ENCODE assay signal across 9 mouse cellular contexts in the genomic region with DNA sequence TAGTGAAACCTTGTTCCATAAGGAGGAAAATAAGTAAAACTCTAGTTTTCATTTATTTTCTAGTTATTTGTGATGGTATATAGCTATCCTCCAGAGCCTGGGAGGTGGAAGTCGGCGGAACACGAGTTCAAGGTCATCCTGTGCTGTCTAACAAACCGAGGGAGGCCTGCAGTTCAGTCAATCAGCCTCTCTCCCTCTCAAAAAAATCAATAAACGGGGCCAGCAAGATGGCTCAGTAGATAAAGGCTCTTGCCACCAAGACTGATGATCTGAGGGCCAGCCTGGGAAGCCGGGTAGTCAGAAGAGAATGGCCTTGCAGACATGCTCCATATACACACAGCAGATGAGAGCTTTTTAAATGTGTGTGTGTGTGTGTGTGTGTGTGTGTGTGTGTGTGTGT. TPM values are rescaled to one million over a fixed set of nuclear protein-coding genes. Genes with fewer than 3 reads are reported as not detected.
DNase-seq lines count a peak whose midpoint lies in the region; ATAC-seq and TF ChIP-seq lines count a peak whose summit lies in the region.
"Had no signal": no experiment of that assay in that cellular context is flagged by ENCODE, and none has a peak within 500 bp of the region (broad histone marks: within the 10 kb centered on the region; RNA-seq: fewer than 3 reads in every experiment).

No protein-coding gene starts in this region.

- H3K4me1 ChIP-seq in heart, adult 2 months (ENCODE audit: control insufficient read depth, insufficient read depth, low read length), result no peaks in the 10 kb centered on the region; the same call in 1 of the 2 replicates
- H3K4me1 ChIP-seq in E14TG2a.4 (replicated peaks; ENCODE audit: low read depth, low read length), result peaks cover 66% of the 10 kb centered on the region
- peaks cover 31% of the 10 kb centered on the region for H3K4me1 ChIP-seq in forebrain, embryonic 13.5 days
- H3K4me1 ChIP-seq in liver, postnatal 0 days (ENCODE audit: insufficient read depth), result peaks cover 13% of the 10 kb centered on the region

- no peak for TF ChIP-seq EP300 in heart, adult 2 months (IDR thresholded peaks at IDR 0.05; ENCODE audit: insufficient read depth, low read depth, low read length)
- TF ChIP-seq EP300 in liver, postnatal 0 days (IDR thresholded peaks at IDR 0.05; ENCODE audit: low read depth), result no peak

- no peaks in the 10 kb centered on the region for H3K79me2 ChIP-seq in heart, adult 2 months (replicated peaks; ENCODE audit: control insufficient read depth, insufficient read depth, low read length)

- TF ChIP-seq CTCF in heart, adult 2 months (IDR thresholded peaks at IDR 0.05), result no peak
- TF ChIP-seq CTCF in E14TG2a.4 (conservative IDR thresholded peaks at IDR 0.05; ENCODE audit: low read length), result no peak
- TF ChIP-seq CTCF in liver, postnatal 0 days (IDR thresholded peaks at IDR 0.05; ENCODE audit: low read depth), result no peak

- no peak overlapping the region; the same call in 1 of the 2 replicates for H3K4me3 ChIP-seq in heart, adult 2 months
- peak overlapping the region; percentile 74 for H3K4me3 ChIP-seq in E14TG2a.4 (replicated peaks; ENCODE audit: low read length)
- peak overlapping the region; percentile 99 for H3K4me3 ChIP-seq in forebrain, embryonic 13.5 days
- H3K4me3 ChIP-seq in liver, postnatal 0 days (ENCODE audit: low read depth, low read length), result 0 out of 2 replicates have a peak overlapping the region, but pooled peaks have one; percentile 78

- H3K36me3 ChIP-seq in heart, adult 2 months (ENCODE audit: control insufficient read depth, insufficient read depth, low read length), result no peaks in the 10 kb centered on the region
- no peaks in the 10 kb centered on the region for H3K36me3 ChIP-seq in E14TG2a.4 (ENCODE audit: insufficient read depth, low read length)
- no peaks in the 10 kb centered on the region for H3K36me3 ChIP-seq in forebrain, embryonic 13.5 days (ENCODE audit: poor library complexity, severe bottlenecking)
- no peaks in the 10 kb centered on the region for H3K36me3 ChIP-seq in liver, postnatal 0 days (replicated peaks; ENCODE audit: insufficient read depth, low read length)
- H3K36me3 ChIP-seq: G1E had no signal

- H3K9ac ChIP-seq in heart, adult 2 months (ENCODE audit: low read depth, low read length), result no peak overlapping the region
- H3K9ac ChIP-seq in forebrain, embryonic 13.5 days, result peak overlapping the region; percentile 100
- H3K9ac ChIP-seq in liver, postnatal 0 days (replicated peaks), result peak overlapping the region; percentile 93

- H3K9me3 ChIP-seq in E14TG2a.4 (ENCODE audit: low read length), result no peaks in the 10 kb centered on the region
- no peaks in the 10 kb centered on the region for H3K9me3 ChIP-seq in forebrain, embryonic 13.5 days (replicated peaks)
- no peaks in the 10 kb centered on the region for H3K9me3 ChIP-seq in liver, postnatal 0 days (ENCODE audit: low read length)
- H3K9me3 ChIP-seq: G1E had no signal

- ATAC-seq in forebrain, embryonic 13.5 days, result no peak
- ATAC-seq in liver, postnatal 0 days, result no peak

- no peak for TF ChIP-seq POLR2A in heart, adult 2 months (IDR thresholded peaks at IDR 0.05; ENCODE audit: insufficient read depth, low read depth, low read length)

- intact Hi-C loops in heart, adult 2 months (cut with DNase I), result loop anchor here (2.0 to 5.0 kb wide), 2 partner anchors 17 to 53 kb away; no protein-coding TSS in a partner anchor
- intact Hi-C loops in left cerebral cortex, postnatal 36 days (cut with DNase I), result loop anchor here (5.0 kb wide), 1 partner anchor 33 kb away; no protein-coding TSS in a partner anchor

- H3K27ac ChIP-seq in heart, adult 2 months, result peak overlapping the region; percentile 100
- peak overlapping the region; percentile 100 for H3K27ac ChIP-seq in forebrain, embryonic 13.5 days
- H3K27ac ChIP-seq in liver, postnatal 0 days (ENCODE audit: low read depth), result peak overlapping the region; percentile 99

- 58% methylated on average over 6 of the region's 6 CpGs for WGBS in heart, adult 2 months
- 19% methylated on average over 6 of the region's 6 CpGs for whole genome bisulfite sequencing in forebrain, embryonic 13.5 days
- 44% methylated on average over 6 of the region's 6 CpGs for WGBS in liver, postnatal 0 days (ENCODE audit: insufficient replicate concordance)

- H3K4me2 ChIP-seq in forebrain, embryonic 13.5 days, result peak overlapping the region; percentile 75
- H3K4me2 ChIP-seq in liver, postnatal 0 days (ENCODE audit: low read depth, low read length), result peak overlapping the region; percentile 76

- H3K27me3 ChIP-seq in heart, adult 2 months (ENCODE audit: control insufficient read depth, insufficient read depth, low read length), result no peaks in the 10 kb centered on the region
- peaks cover 10% of the 10 kb centered on the region; the same call in 1 of the 2 replicates for H3K27me3 ChIP-seq in E14TG2a.4 (ENCODE audit: insufficient read depth, low read length)
- H3K27me3 ChIP-seq in forebrain, embryonic 13.5 days, result no peaks in the 10 kb centered on the region
- peaks cover 30% of the 10 kb centered on the region for H3K27me3 ChIP-seq in liver, postnatal 0 days (ENCODE audit: insufficient read depth, low read length)

- DNase-seq in heart, adult 2 months, result no peak
- no peak for DNase-seq in heart, postnatal 4 days
- DNase-seq in liver, postnatal 0 days, result no peak
- DNase-seq in natural killer cell, adult 2 months (ENCODE audit: low spot score in 2 of 2), result no peak
- DNase-seq in adipocyte (ENCODE audit: low spot score), result no peak
- DNase-seq in left cerebral cortex, postnatal 36 days (ENCODE audit: low spot score in 2 of 2), result no peak

RNA-seq across cellular contexts. Expression of gene Tnrc18, which starts 6.6 kb away (rescaled TPM):
- 10 to 100 TPM; 49.7 to 60.3 TPM for total RNA-seq in heart, adult 2 months (2021)
- 15.1 and 18.5 TPM in 2 replicates for polyA plus RNA-seq in heart, adult 2 months (2012; rRNA removed)
- total RNA-seq in heart, postnatal 4 days (2021), result 100 to 1,000 TPM; 113 TPM
- 34.7 and 35.9 TPM in 2 replicates for polyA plus RNA-seq in forebrain, embryonic 13.5 days (2015; fragmentation: Nextera tagmentation; extraction: Ambion mirVana)
- polyA plus RNA-seq in liver, postnatal 0 days (2015; fragmentation: Nextera tagmentation; extraction: Ambion mirVana), result 2.9 and 4.0 TPM in 2 replicates
- 100 to 1,000 TPM; 117 to 147 TPM for total RNA-seq in left cerebral cortex, postnatal 36 days (2021)
